22 mouse cellular contexts compared by ENCODE assay signal in genomic region chr1:172346707-172347106, GRCm38 (mm10). TPM values are rescaled to one million over a fixed set of nuclear protein-coding genes. Genes with fewer than 3 reads are reported as not detected.
A peak's percentile ranks its signal among the peaks of the same experiment; 100 is the strongest.
DNase-seq lines count a peak whose midpoint lies in the region; ATAC-seq and TF ChIP-seq lines count a peak whose summit lies in the region.
"Had no signal": no experiment of that assay in that cellular context is flagged by ENCODE, and none has a peak within 500 bp of the region (broad histone marks: within the 10 kb centered on the region; RNA-seq: fewer than 3 reads in every experiment).

No protein-coding gene starts in this region.

- 55% methylated on average over 10 of the region's 10 CpGs for WGBS in kidney, adult 2 months
- WGBS in kidney, embryonic 14.5 days: 81% methylated on average over 10 of the region's 10 CpGs
- WGBS in liver, embryonic 16.5 days (ENCODE audit: insufficient replicate concordance): 54% methylated on average over 10 of the region's 10 CpGs

- H3K4me3 ChIP-seq in kidney, adult 2 months (ENCODE audit: insufficient read depth, low read depth, low read length): no peak overlapping the region
- no peak overlapping the region for H3K4me3 ChIP-seq in kidney, embryonic 14.5 days (ENCODE audit: low read length)
- no peak overlapping the region for H3K4me3 ChIP-seq in liver, embryonic 16.5 days (ENCODE audit: low read depth, low read length)
- H3K4me3 ChIP-seq: heart, embryonic 15.5 days; limb, embryonic 15.5 days had no signal

- peaks cover 3% of the 10 kb centered on the region; the same call in 1 of the 2 replicates for H3K4me1 ChIP-seq in kidney, adult 2 months (ENCODE audit: control insufficient read depth, insufficient read depth, low read length)
- H3K4me1 ChIP-seq in kidney, embryonic 14.5 days (ENCODE audit: control insufficient read depth, insufficient read depth, low read length): peaks cover 13% of the 10 kb centered on the region; the same call in 1 of the 2 replicates
- no peaks in the 10 kb centered on the region; the same call in 1 of the 2 replicates for H3K4me1 ChIP-seq in liver, embryonic 16.5 days (ENCODE audit: control insufficient read depth, low read depth, low read length)

- DNase-seq in kidney, adult 2 months: peak; percentile 68
- DNase-seq in liver: no peak
- peak; percentile 45 to 64 for DNase-seq in kidney, postnatal 25 days
- DNase-seq in lung, postnatal 10 days: no peak
- DNase-seq in urinary bladder, adult 18-20 months (ENCODE audit: low spot score in 2 of 2): no peak
- DNase-seq: adrenal gland, adult 2 months; cerebellum, postnatal 10 days; embryo, embryonic 11 days; forebrain, postnatal 0 days; gastrocnemius, postnatal 36 days; heart, postnatal 4 days; layer of hippocampus, postnatal 36 days; midbrain, embryonic 14.5 days; right cerebral cortex, postnatal 14 days; thymus, adult 2 months had no signal

- no peak for ATAC-seq in kidney, embryonic 14.5 days (ENCODE audit: low FRiP score, low TSS enrichment)
- ATAC-seq in liver, embryonic 16.5 days (ENCODE audit: low read depth): peak; percentile 72
- ATAC-seq: forebrain, postnatal 0 days had no signal

- no peak overlapping the region for H3K9ac ChIP-seq in kidney, embryonic 14.5 days (ENCODE audit: low read depth, low read length)
- H3K9ac ChIP-seq in liver, embryonic 16.5 days (ENCODE audit: low read depth, low read length): no peak overlapping the region
- H3K9ac ChIP-seq: forebrain, postnatal 0 days; heart, embryonic 15.5 days; limb, embryonic 15.5 days had no signal

- H3K9me3 ChIP-seq in kidney, embryonic 14.5 days (ENCODE audit: control insufficient read depth, low read length): no peaks in the 10 kb centered on the region
- H3K9me3 ChIP-seq in liver, embryonic 16.5 days (replicated peaks; ENCODE audit: control insufficient read depth, low read length): no peaks in the 10 kb centered on the region
- H3K9me3 ChIP-seq: heart, embryonic 15.5 days; limb, embryonic 15.5 days had no signal

- no peaks in the 10 kb centered on the region for H3K27me3 ChIP-seq in kidney, adult 2 months (replicated peaks; ENCODE audit: control insufficient read depth, insufficient read depth, low read length)
- H3K27me3 ChIP-seq in kidney, embryonic 14.5 days (ENCODE audit: control insufficient read depth, insufficient read depth, low read length): no peaks in the 10 kb centered on the region; the same call in 1 of the 2 replicates
- peaks cover 14% of the 10 kb centered on the region for H3K27me3 ChIP-seq in liver, embryonic 16.5 days (ENCODE audit: control insufficient read depth, insufficient read depth, low read depth, low read length)

- no peak overlapping the region for H3K4me2 ChIP-seq in kidney, embryonic 14.5 days (replicated peaks; ENCODE audit: low read depth, low read length)
- no peak overlapping the region for H3K4me2 ChIP-seq in liver, embryonic 16.5 days (ENCODE audit: low read depth, low read length)
- H3K4me2 ChIP-seq: heart, embryonic 15.5 days; limb, embryonic 15.5 days had no signal

- no peaks in the 10 kb centered on the region for H3K36me3 ChIP-seq in kidney, adult 2 months (ENCODE audit: control insufficient read depth, insufficient read depth, low read length)
- H3K36me3 ChIP-seq in kidney, embryonic 14.5 days (ENCODE audit: control insufficient read depth, insufficient read depth, low read length): no peaks in the 10 kb centered on the region
- no peaks in the 10 kb centered on the region for H3K36me3 ChIP-seq in liver, embryonic 16.5 days (ENCODE audit: control insufficient read depth, insufficient read depth)
- H3K36me3 ChIP-seq: heart, embryonic 15.5 days; limb, embryonic 15.5 days had no signal

- TF ChIP-seq POLR2A in kidney, adult 2 months (IDR thresholded peaks at IDR 0.05; ENCODE audit: low read depth, low read length): no peak

- TF ChIP-seq CTCF in kidney, adult 2 months (conservative IDR thresholded peaks at IDR 0.05; ENCODE audit: insufficient read depth, insufficient read length, low read depth, low read length): no peak; the same call in 1 of the 2 replicates

- peak overlapping the region; percentile 66 for H3K27ac ChIP-seq in kidney, adult 2 months (ENCODE audit: insufficient read depth, low read depth, low read length)
- H3K27ac ChIP-seq in kidney, embryonic 14.5 days (ENCODE audit: low read depth, low read length): no peak overlapping the region
- H3K27ac ChIP-seq in liver, embryonic 16.5 days (ENCODE audit: low read length): no peak overlapping the region
- H3K27ac ChIP-seq: heart, embryonic 15.5 days; limb, embryonic 15.5 days had no signal

RNA-seq across cellular contexts. Expression of gene Kcnj10, which starts 5.7 kb away (rescaled TPM):
- 17.0 and 17.1 TPM in 2 replicates for polyA plus RNA-seq in kidney, adult 2 months (2012; rRNA removed)
- polyA plus RNA-seq in kidney, embryonic 14.5 days (2014; fragmentation: Nextera tagmentation; extraction: Ambion mirVana): 0.31 and 0.57 TPM in 2 replicates
- 0.07 and 0.09 TPM in 2 replicates for polyA plus RNA-seq in liver, embryonic 16.5 days (2015; fragmentation: Nextera tagmentation; extraction: Ambion mirVana)
- polyA plus RNA-seq: C2C12 had no signal

RNA-seq across cellular contexts. Expression of gene Kcnj9, which starts 17.6 kb away (rescaled TPM):
- 0.06 and 0.11 TPM in 2 replicates for polyA plus RNA-seq in kidney, adult 2 months (2012; rRNA removed)
- polyA plus RNA-seq in kidney, embryonic 14.5 days (2014; fragmentation: Nextera tagmentation; extraction: Ambion mirVana): 0.20 TPM in 1 of 2 replicates, not detected in the other
- polyA plus RNA-seq in liver, embryonic 16.5 days (2015; fragmentation: Nextera tagmentation; extraction: Ambion mirVana): 0.04 and 0.09 TPM in 2 replicates
- polyA plus RNA-seq: heart, embryonic 15.5 days; lung, embryonic 16.5 days; stomach, embryonic 16.5 days had no signal

RNA-seq across cellular contexts. Expression of gene Pigm, which starts 29.6 kb away (rescaled TPM):
- 4.9 and 5.6 TPM in 2 replicates for polyA plus RNA-seq in kidney, adult 2 months (2012; rRNA removed)
- 9.5 and 12.1 TPM in 2 replicates for polyA plus RNA-seq in kidney, embryonic 14.5 days (2014; fragmentation: Nextera tagmentation; extraction: Ambion mirVana)
- 1.7 and 1.8 TPM in 2 replicates for polyA plus RNA-seq in liver, embryonic 16.5 days (2015; fragmentation: Nextera tagmentation; extraction: Ambion mirVana)

RNA-seq across cellular contexts. Expression of gene Atp1a2, which starts 48.8 kb away (rescaled TPM):
- 21.5 and 36.4 TPM in 2 replicates for polyA plus RNA-seq in kidney, adult 2 months (2012; rRNA removed)
- polyA plus RNA-seq in kidney, embryonic 14.5 days (2014; fragmentation: Nextera tagmentation; extraction: Ambion mirVana): 0.66 and 0.96 TPM in 2 replicates
- polyA plus RNA-seq in liver, embryonic 16.5 days (2015; fragmentation: Nextera tagmentation; extraction: Ambion mirVana): 0.20 and 0.52 TPM in 2 replicates

Comparison
In these comparisons a context has a peak if more than half of its experiments do, and no peak if none do; other contexts are left out.
1. RNA of gene Kcnj10, which starts 5.7 kb away (polyA plus RNA-seq): 17.0 to 17.1 TPM in kidney, adult 2 months; 0.31 to 0.57 TPM in kidney, embryonic 14.5 days and 0.07 to 0.09 TPM in liver, embryonic 16.5 days; every median in the first group is over 10 times any median in the second.
2. DNase-seq: peak in kidney, adult 2 months (single experiment) and kidney, postnatal 25 days (2 of 2); none in liver (single experiment), lung, postnatal 10 days (single experiment) and urinary bladder, adult 18-20 months (0 of 2).